ENCODE assay signal across 24 mouse cellular contexts in the genomic region with DNA sequence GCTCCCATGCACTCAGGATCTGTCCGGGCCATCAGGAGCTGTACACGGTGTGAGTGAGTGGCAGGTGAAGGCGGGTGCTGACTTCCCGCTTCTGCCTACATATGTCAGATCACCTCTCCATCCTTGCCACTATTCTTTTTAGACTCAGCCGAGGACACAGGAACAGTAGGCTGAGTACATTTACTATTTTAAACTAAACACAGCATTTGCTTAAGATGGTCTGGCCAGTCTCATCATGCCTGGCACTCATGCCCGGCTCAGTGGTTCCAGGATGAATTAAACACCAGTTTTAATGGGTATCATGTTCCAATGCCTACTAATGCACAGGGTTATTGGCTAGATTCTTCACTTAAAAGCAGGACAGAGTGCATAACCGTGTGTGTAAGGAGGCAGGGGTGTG. TPM values are rescaled to one million over a fixed set of nuclear protein-coding genes. Genes with fewer than 3 reads are reported as not detected.
"Had no signal": no experiment of that assay in that cellular context is flagged by ENCODE, and none has a peak within 500 bp of the region (broad histone marks: within the 10 kb centered on the region; RNA-seq: fewer than 3 reads in every experiment).

No protein-coding gene starts in this region.

- H3K27me3 ChIP-seq: limb, embryonic 13.5 days; liver, embryonic 12.5 days; liver, embryonic 15.5 days; lung, embryonic 15.5 days; megakaryocyte, embryonic 14.5 days; midbrain, embryonic 13.5 days; neural tube, embryonic 13.5 days had no signal

- H3K4me1 ChIP-seq: liver, embryonic 12.5 days; liver, embryonic 15.5 days; lung, embryonic 15.5 days had no signal

- H3K9me3 ChIP-seq: limb, embryonic 10.5 days; limb, embryonic 13.5 days; liver, embryonic 12.5 days; liver, embryonic 15.5 days; lung, embryonic 15.5 days; megakaryocyte, embryonic 14.5 days; midbrain, embryonic 10.5 days; midbrain, embryonic 13.5 days; neural tube, embryonic 13.5 days had no signal

- DNase-seq: kidney, postnatal 25 days; liver; lung, adult 18-20 months; lung, postnatal 10 days; retina, postnatal 1 day; thymus, adult 2 months; thymus, postnatal 14 days; thymus, postnatal 4 days had no signal

- H3K4me2 ChIP-seq: limb, embryonic 13.5 days; liver, embryonic 12.5 days; liver, embryonic 15.5 days; lung, embryonic 15.5 days; midbrain, embryonic 13.5 days; neural tube, embryonic 13.5 days had no signal

- H3K4me3 ChIP-seq: limb, embryonic 10.5 days; limb, embryonic 13.5 days; liver, embryonic 12.5 days; liver, embryonic 15.5 days; lung, embryonic 15.5 days; megakaryocyte, embryonic 14.5 days; midbrain, embryonic 10.5 days; midbrain, embryonic 13.5 days; myocyte; neural tube, embryonic 13.5 days had no signal

- H3K27ac ChIP-seq: kidney, postnatal 0 days; limb, embryonic 10.5 days; limb, embryonic 13.5 days; liver, embryonic 12.5 days; liver, embryonic 15.5 days; lung, embryonic 15.5 days; midbrain, embryonic 10.5 days; midbrain, embryonic 13.5 days; neural tube, embryonic 13.5 days; stomach, postnatal 0 days had no signal

- ATAC-seq: liver, embryonic 12.5 days; midbrain, embryonic 13.5 days; midbrain, embryonic 16.5 days had no signal

- H3K9ac ChIP-seq: limb, embryonic 13.5 days; liver, embryonic 12.5 days; liver, embryonic 15.5 days; lung, embryonic 15.5 days; midbrain, embryonic 13.5 days; neural tube, embryonic 13.5 days had no signal

RNA-seq across cellular contexts. Expression of a gene that starts 51.4 kb away (rescaled TPM):
- total RNA-seq: monocyte, adult 5-6 weeks; neutrophil, adult 5-6 weeks had no signal
- polyA plus RNA-seq: large intestine, adult 2 months; liver, embryonic 15.5 days had no signal
